Mouse (Mus musculus) cerebellum, adult 18-20 months (tissue): ENCODE measurements around the gene S100a7a.
A peak's percentile ranks its signal among the peaks of the same experiment; 100 is the strongest.

Experiments used
- DNase-seq, 2 experiments: peaks; one replicate each; pipeline ENCODE4 v3.0.0; 2021

The S100a7a gene

GRCm38 (mm10) chr3:90653717-90654116 lies at the start of gene S100a7a:
TSS of gene S100a7a (plus strand) at chr3:90654017.
- DNase-seq: no peak

- DNase-seq: no peak
Measured at GRCm38 (mm10) chr3:90604416-90604815, 49.4 kb upstream of the S100a7a start.

DNA sequence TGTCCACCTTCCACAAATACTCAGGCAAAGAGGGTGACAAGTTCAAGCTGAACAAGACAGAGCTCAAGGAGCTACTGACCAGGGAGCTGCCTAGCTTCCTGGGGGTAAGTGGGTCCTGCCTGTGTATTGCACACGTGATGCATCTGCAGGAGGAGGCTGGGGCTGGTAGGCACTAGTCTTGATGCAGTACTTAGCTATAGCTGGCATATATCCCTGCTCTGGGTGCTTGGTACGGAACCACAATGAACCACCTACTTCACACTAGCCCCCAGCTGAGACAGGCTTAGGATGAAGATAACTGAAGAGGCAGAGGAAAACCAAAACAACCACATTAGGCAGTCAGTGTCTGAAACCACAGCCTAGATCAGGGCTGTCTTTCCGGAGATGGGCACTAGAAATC lies 48.8 kb upstream of the S100a7a start:
- DNase-seq: no peak

DNA sequence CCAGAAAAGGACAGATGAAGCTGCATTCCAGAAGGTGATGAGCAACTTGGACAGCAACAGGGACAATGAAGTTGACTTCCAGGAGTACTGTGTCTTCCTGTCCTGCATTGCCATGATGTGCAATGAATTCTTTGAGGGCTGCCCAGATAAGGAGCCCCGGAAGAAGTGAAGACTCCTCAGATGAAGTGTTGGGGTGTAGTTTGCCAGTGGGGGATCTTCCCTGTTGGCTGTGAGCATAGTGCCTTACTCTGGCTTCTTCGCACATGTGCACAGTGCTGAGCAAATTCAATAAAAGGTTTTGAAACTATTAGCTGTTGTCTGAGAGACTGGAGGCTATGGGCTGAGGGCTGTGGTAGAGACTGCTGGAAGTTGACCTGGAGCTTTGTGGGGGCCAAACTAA lies 48.1 kb upstream of the S100a7a start:
- no peak for DNase-seq

DNA sequence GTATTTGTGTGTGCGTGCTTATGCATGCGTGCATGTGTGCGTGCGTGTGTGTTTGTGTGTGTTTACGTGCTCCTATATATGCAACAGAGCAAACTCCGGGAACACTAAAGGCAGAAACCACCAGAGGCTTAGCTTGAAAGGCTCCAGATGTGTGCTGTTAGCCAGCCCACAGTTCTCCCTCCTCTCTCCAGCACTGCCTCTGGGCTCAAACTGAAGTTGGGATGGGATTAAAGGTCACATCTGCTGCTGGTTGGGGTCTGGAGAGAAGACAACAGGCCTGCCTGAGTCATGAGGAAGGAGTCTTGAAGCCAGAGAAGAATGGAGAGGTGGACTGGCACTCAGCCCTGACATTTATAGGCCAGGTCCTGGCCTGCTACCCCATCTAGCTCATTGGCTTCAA lies 47.6 kb upstream of the S100a7a start:
- DNase-seq: no peak

DNA sequence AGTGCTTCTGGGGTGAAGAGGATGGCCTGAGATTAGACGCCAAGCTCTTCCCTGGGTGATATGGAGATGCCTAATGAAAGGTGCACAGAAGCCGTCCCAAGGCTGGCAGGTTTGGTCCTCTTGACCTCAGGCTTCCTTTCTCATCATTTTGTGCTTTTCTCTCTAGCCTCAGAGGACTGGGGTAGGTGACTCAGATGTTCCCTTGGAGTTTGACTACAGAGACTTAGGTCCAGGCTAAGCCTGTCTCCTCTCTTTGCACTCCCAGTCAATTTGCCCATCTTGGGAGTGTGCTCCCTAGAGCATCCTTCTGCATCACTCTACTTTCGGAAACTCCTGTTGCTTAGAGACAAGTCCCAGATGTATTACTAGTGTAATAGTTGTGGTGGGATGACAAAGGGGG lies 46.5 kb upstream of the S100a7a start:
- no peak for DNase-seq

DNA sequence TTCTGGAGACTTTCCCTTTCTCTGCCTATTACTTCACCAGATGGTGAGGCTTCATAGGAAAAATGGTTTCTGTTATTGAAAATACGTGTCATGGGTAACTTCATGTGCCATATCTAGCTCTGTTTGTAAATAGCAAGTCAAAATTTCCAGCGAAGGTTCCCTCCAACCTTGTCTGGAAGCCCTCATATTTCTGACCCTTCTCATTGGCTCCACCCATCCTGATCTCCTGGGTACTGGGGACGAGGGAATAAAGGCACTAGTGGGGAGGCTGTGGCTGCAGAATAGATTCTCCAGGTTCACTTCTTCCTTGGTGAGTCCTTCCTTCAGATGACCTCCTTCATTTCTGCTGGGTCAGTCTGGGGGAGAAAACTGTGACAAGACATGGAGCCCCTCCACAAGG lies 45.6 kb upstream of the S100a7a start, which contains the start of gene S100a5:
Gene S100a5 (plus strand): TSS at position 301 of the 400 bp plus-strand sequence.
- no peak for DNase-seq

DNA sequence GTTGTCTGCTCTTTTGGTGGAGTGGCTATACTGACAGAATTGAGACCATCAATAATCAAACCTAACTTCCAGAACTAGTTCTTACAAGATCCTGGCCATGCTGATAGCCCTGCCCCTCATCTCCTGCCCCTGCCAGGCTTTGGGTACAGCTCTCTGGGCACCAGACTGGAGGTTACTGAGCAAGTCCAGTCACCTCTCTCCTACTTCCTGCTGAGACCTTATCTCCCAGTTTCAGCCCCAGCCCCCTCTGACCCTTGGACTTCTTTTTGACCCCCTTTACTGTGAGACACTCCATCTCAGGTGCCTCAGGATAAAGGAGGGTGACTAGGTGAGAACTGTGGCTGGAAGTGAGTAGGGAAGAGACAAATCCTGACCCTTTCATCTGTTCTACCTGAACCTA lies 44.7 kb upstream of the S100a7a start:
- no peak for DNase-seq

DNA sequence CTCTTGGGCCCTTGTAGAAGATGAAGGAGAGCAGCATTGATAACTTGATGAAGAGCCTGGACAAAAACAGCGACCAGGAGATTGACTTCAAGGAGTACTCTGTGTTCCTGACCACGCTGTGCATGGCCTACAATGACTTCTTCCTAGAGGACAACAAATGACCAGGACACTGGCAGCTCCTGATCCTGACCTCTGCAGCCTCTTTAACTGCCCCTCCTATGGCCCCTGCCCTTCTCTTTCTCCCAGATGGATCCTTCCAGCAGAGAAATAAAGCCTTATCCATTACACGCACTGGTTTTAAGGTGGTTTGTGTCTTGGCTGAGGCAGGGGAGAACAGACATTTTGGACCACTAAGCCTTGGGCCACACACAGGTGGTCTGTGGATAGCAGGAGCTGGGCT lies 42.3 kb upstream of the S100a7a start:
- DNase-seq: no peak

DNA sequence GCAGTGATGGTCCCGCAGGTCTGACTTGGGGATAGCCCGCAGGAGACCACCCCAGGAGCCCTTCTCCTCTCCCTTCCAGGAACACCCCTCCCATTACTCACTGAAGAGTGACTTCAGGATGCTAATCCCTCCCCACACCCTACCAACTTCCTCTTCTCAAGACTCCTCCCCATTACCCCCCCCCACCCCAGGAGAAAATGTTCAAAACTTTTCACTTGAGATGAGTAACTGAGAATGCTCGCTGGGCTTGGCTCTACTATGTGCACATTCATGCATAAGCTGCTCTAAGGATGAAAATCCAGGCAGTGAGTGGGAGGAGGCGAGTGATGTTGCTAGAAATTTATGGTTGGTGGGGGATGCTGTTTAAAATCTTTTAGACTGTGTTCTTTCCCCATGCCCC lies 41.8 kb upstream of the S100a7a start:
- no peak for DNase-seq

GRCm38 (mm10) chr3:90612728-90613291 lies 41.0 kb upstream of the S100a7a start, which contains the start of gene S100a6:
TSS of gene S100a6 (plus strand) at chr3:90612882.
- peak; percentile 11 to 30 for DNase-seq

- no peak for DNase-seq
Measured at GRCm38 (mm10) chr3:90613461-90614147, 40.2 kb upstream of the S100a7a start.

DNA sequence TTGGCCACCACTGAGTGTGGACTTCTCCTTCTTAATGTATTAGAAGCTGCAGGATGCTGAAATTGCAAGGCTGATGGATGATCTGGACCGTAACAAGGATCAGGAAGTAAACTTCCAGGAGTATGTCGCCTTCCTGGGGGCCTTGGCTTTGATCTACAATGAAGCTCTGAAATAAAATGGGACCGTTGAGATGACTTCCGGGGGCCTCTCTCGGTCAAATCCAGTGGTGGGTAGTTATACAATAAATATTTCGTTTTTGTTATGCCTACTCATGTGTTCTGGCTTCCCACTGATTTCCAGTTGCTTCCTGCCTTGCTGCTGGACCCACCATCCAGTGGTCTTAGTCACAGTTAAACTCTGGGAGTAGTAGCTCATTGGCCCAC lies 39.7 kb upstream of the S100a7a start:
- DNase-seq: no peak

- DNase-seq: no peak
Measured at GRCm38 (mm10) chr3:90614611-90615251, 39.1 kb upstream of the S100a7a start.

GRCm38 (mm10) chr3:90615415-90615814 lies 38.4 kb upstream of the S100a7a start:
- DNase-seq: peak; percentile 37 to 41

GRCm38 (mm10) chr3:90615911-90616310 lies 37.9 kb upstream of the S100a7a start:
- no peak for DNase-seq

GRCm38 (mm10) chr3:90617586-90617985 lies 36.2 kb upstream of the S100a7a start:
- DNase-seq: no peak

DNA sequence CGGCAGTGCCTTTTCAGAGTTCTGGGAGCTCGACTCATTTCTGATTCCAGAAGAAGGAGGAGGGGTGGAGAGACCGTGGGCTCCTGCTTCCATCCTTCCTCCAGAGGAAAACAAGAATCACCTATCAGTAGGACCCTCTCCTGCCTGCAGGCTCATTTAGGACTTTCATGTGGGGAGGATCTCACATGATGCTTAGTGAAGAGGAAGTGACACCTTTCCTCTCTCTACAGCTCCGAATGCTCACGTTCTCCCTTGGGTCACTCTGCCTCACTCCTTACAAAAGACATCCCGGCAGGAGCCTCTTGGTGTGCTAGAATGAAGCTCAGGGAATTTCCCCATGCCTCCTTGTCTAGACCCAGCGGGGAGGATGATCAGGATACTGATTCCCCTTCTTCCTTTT lies 32.3 kb upstream of the S100a7a start:
- no peak for DNase-seq

DNA sequence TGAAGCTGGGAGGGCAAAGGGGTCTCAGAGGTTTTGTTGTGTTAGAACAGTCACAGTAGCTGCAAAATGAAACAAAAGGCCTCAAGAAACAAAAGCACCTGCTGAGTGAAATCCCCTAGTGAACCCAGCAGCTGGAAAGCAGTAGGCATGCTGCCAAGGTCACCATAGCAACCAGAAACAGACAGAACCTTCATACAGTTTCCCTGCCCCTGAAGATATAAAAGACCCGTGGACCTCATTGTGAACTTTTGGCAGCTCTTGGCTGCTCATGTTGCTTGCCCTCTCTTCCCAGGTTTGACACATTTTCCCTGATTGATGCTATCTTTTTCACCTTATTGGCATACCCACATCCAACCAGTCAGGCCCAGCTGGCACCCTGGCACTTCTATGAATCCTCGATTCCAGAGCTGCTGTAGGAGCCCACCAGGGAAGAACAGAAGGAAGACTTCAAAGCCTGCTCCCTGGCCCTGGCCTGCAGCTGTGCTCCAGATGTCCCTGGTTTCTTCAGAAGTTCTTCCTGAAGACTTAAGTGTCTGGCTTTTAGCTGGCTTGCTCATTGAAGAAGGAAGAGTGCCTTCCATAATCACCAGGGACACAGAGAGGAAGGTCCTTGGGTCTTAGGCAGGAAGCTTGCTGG lies 30.3 kb upstream of the S100a7a start:
- no peak for DNase-seq

DNA sequence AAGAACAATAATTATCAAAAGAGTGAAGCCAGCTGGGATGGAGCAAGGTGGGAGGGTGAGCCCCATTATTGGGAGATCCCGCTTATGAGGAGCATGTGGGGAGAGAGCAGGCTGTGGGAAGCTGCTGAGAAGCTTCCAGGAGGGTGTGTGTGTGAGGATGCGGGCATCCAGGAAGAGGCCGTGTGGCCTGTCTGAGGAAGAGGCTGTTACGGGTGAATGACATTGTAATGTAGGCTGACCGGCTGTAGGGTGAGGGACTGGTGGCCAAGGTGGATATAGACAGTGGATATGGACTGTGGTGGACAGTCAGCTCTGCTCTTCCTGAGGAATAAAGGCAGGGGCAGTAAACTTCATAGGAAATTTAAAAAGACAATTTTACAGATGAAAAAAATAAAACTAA lies 28.3 kb upstream of the S100a7a start:
- no peak for DNase-seq

- DNase-seq: no peak
Measured at GRCm38 (mm10) chr3:90626266-90627021, 27.4 kb upstream of the S100a7a start.

DNA sequence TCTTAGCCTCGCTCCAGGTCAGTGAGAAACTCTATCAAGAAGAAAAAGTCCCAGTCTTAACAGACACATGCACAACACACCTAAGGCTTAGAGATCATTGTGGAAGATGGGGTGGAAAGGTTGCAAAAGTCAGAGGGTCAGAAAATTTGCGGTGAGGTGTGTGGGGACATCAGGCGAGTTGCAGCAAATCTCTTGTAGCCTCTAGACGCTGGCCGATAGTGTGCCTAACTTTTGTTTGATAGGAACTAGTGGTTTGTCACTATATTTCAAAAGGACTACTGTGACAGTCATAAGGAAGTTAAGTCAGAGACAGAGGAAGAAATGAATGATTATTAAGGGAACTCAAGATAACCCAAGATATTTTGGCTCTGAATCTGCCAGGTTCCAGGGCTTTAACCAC lies 26.5 kb upstream of the S100a7a start:
- DNase-seq: no peak

GRCm38 (mm10) chr3:90627807-90628206 lies 26.0 kb upstream of the S100a7a start:
- DNase-seq: peak in 1 of 2 experiments; percentile 13
